Mouse (Mus musculus): ENCODE measurements around the gene Itga5. TPM values are rescaled to one million over a fixed set of nuclear protein-coding genes. Genes with fewer than 3 reads are reported as not detected.

The Itga5 gene
- polyA plus RNA-seq, 1 experiment from 2014 or later = 62.4 TPM

- no peak for ATAC-seq (replicated peaks; ENCODE audit: insufficient number of reproducible peaks, insufficient read depth, low FRiP score, low read depth)
- H3K9ac ChIP-seq = no peak overlapping the region
- H3K36me3 ChIP-seq = no peaks in the 10 kb centered on the region
- WGBS = 74% methylated on average over 3 of the region's 3 CpGs
- H3K4me1 ChIP-seq (replicated peaks) = peaks cover 74% of the 10 kb centered on the region
- H3K9me3 ChIP-seq (replicated peaks) = no peaks in the 10 kb centered on the region
- peak overlapping the region; percentile 38 for H3K27ac ChIP-seq
- no peak overlapping the region for H3K4me3 ChIP-seq
- no peaks in the 10 kb centered on the region for H3K27me3 ChIP-seq
- no peak overlapping the region for H3K4me2 ChIP-seq
Observed at GRCm38 (mm10) chr15:103362950-103363349, 3.6 kb downstream of the Itga5 start.

GRCm38 (mm10) chr15:103362333-103362732 lies 4.2 kb downstream of the Itga5 start:
- no peaks in the 10 kb centered on the region for H3K9me3 ChIP-seq (replicated peaks)
- 0 out of 2 replicates have a peak, but pooled peaks cover 2% of the 10 kb centered on the region for H3K36me3 ChIP-seq
- WGBS = 59% methylated on average over 6 of the region's 7 CpGs
- no peak overlapping the region for H3K4me3 ChIP-seq
- no peak overlapping the region for H3K9ac ChIP-seq
- H3K27me3 ChIP-seq = no peaks in the 10 kb centered on the region
- H3K4me1 ChIP-seq (replicated peaks) = peaks cover 74% of the 10 kb centered on the region
- H3K4me2 ChIP-seq = no peak overlapping the region
- no peak for ATAC-seq (replicated peaks; ENCODE audit: insufficient number of reproducible peaks, insufficient read depth, low FRiP score, low read depth)
- H3K27ac ChIP-seq = peak overlapping the region; percentile 38

- H3K4me1 ChIP-seq (replicated peaks) = peaks cover 78% of the 10 kb centered on the region
- H3K27me3 ChIP-seq = no peaks in the 10 kb centered on the region
- no peak for ATAC-seq (replicated peaks; ENCODE audit: insufficient number of reproducible peaks, insufficient read depth, low FRiP score, low read depth)
- peak overlapping the region; percentile 44 for H3K27ac ChIP-seq
- no peaks in the 10 kb centered on the region for H3K9me3 ChIP-seq (replicated peaks)
- peak overlapping the region; percentile 1; the same call in 1 of the 2 replicates for H3K9ac ChIP-seq
- no peak overlapping the region for H3K4me2 ChIP-seq
- peaks cover 10% of the 10 kb centered on the region; the same call in 1 of the 2 replicates for H3K36me3 ChIP-seq
- no peak overlapping the region for H3K4me3 ChIP-seq
- 34% methylated on average over 1 of the region's 1 CpGs for WGBS
Observed at GRCm38 (mm10) chr15:103361269-103361668, 5.3 kb downstream of the Itga5 start.

GRCm38 (mm10) chr15:103359869-103360602 lies 6.5 kb downstream of the Itga5 start:
- H3K27ac ChIP-seq = peak overlapping the region; percentile 92
- ATAC-seq (replicated peaks; ENCODE audit: insufficient number of reproducible peaks, insufficient read depth, low FRiP score, low read depth) = no peak
- peaks cover 85% of the 10 kb centered on the region for H3K4me1 ChIP-seq (replicated peaks)
- H3K36me3 ChIP-seq = peaks cover 19% of the 10 kb centered on the region; the same call in 1 of the 2 replicates
- no peaks in the 10 kb centered on the region for H3K27me3 ChIP-seq
- H3K9ac ChIP-seq = peak overlapping the region; percentile 2; the same call in 1 of the 2 replicates
- H3K9me3 ChIP-seq (replicated peaks) = no peaks in the 10 kb centered on the region
- H3K4me2 ChIP-seq = no peak overlapping the region
- 84% methylated on average over 5 of the region's 5 CpGs for WGBS
- no peak overlapping the region for H3K4me3 ChIP-seq

- 29% methylated on average over 1 of the region's 1 CpGs for WGBS
- peak; percentile 48 for ATAC-seq (replicated peaks; ENCODE audit: insufficient number of reproducible peaks, insufficient read depth, low FRiP score, low read depth)
- Histone ChIP-seq H3K4me2 (peak overlapping the region; percentile 47), H3K4me1 (replicated peaks) (peaks cover 84% of the 10 kb centered on the region), H3K27me3 (no peaks in the 10 kb centered on the region), H3K36me3 (peaks cover 23% of the 10 kb centered on the region), H3K9me3 (replicated peaks) (no peaks in the 10 kb centered on the region), H3K27ac (peak overlapping the region; percentile 92), H3K4me3 (no peak overlapping the region), H3K9ac (no peak overlapping the region)
Observed at GRCm38 (mm10) chr15:103359122-103359510, 7.4 kb downstream of the Itga5 start.

- Histone ChIP-seq H3K4me1 (replicated peaks) (peaks cover 80% of the 10 kb centered on the region), H3K27ac (peak overlapping the region; percentile 92), H3K36me3 (peaks cover 29% of the 10 kb centered on the region), H3K9ac (no peak overlapping the region), H3K27me3 (no peaks in the 10 kb centered on the region), H3K9me3 (replicated peaks) (no peaks in the 10 kb centered on the region), H3K4me2 (peak overlapping the region; percentile 47), H3K4me3 (no peak overlapping the region)
- WGBS = 20% methylated on average over 4 of the region's 4 CpGs
- peak; percentile 44 for ATAC-seq (replicated peaks; ENCODE audit: insufficient number of reproducible peaks, insufficient read depth, low FRiP score, low read depth)
Observed at GRCm38 (mm10) chr15:103358278-103359121, 8.1 kb downstream of the Itga5 start.

- Histone ChIP-seq H3K4me2 (no peak overlapping the region), H3K4me1 (replicated peaks) (peaks cover 81% of the 10 kb centered on the region), H3K27ac (peak overlapping the region; percentile 92), H3K36me3 (peaks cover 32% of the 10 kb centered on the region), H3K9ac (no peak overlapping the region), H3K27me3 (no peaks in the 10 kb centered on the region), H3K4me3 (no peak overlapping the region), H3K9me3 (replicated peaks) (no peaks in the 10 kb centered on the region)
- 70% methylated on average over 4 of the region's 4 CpGs for WGBS
- no peak for ATAC-seq (replicated peaks; ENCODE audit: insufficient number of reproducible peaks, insufficient read depth, low FRiP score, low read depth)
Observed at GRCm38 (mm10) chr15:103357817-103358216, 8.7 kb downstream of the Itga5 start.

- no peaks in the 10 kb centered on the region for H3K9me3 ChIP-seq (replicated peaks)
- H3K4me3 ChIP-seq = no peak overlapping the region
- peak overlapping the region; percentile 92 for H3K27ac ChIP-seq
- no peak for ATAC-seq (replicated peaks; ENCODE audit: insufficient number of reproducible peaks, insufficient read depth, low FRiP score, low read depth)
- H3K9ac ChIP-seq = peak overlapping the region; percentile 1
- H3K36me3 ChIP-seq = peaks cover 49% of the 10 kb centered on the region
- H3K4me1 ChIP-seq (replicated peaks) = peaks cover 66% of the 10 kb centered on the region
- 46% methylated on average over 4 of the region's 4 CpGs for WGBS
- H3K27me3 ChIP-seq = no peaks in the 10 kb centered on the region
- no peak overlapping the region for H3K4me2 ChIP-seq
Observed at GRCm38 (mm10) chr15:103356130-103356529, 10.4 kb downstream of the Itga5 start.

- Histone ChIP-seq H3K4me2 (peak overlapping the region; percentile 2; the same call in 1 of the 2 replicates), H3K4me3 (no peak overlapping the region)
Observed at GRCm38 (mm10) chr15:103355420-103355819, 11.1 kb downstream of the Itga5 start.

GRCm38 (mm10) chr15:103354690-103355089 lies 11.9 kb downstream of the Itga5 start:
- Histone ChIP-seq H3K27me3 (no peaks in the 10 kb centered on the region), H3K27ac (peak overlapping the region; percentile 92), H3K9me3 (replicated peaks) (no peaks in the 10 kb centered on the region), H3K36me3 (peaks cover 64% of the 10 kb centered on the region), H3K4me3 (no peak overlapping the region), H3K9ac (no peak overlapping the region), H3K4me1 (replicated peaks) (peaks cover 55% of the 10 kb centered on the region), H3K4me2 (no peak overlapping the region)
- WGBS = 81% methylated on average over 2 of the region's 2 CpGs
- no peak for ATAC-seq (replicated peaks; ENCODE audit: insufficient number of reproducible peaks, insufficient read depth, low FRiP score, low read depth)

More at GRCm38 (mm10) chr15:103355420-103355819, 11.1 kb downstream of the Itga5 start:
- Histone ChIP-seq H3K36me3 (peaks cover 56% of the 10 kb centered on the region), H3K4me1 (replicated peaks) (peaks cover 62% of the 10 kb centered on the region), H3K27ac (peak overlapping the region; percentile 92), H3K27me3 (no peaks in the 10 kb centered on the region), H3K9ac (peak overlapping the region; percentile 1; the same call in 1 of the 2 replicates), H3K9me3 (replicated peaks) (no peaks in the 10 kb centered on the region)
- 43% methylated on average over 4 of the region's 4 CpGs for WGBS
- ATAC-seq (replicated peaks; ENCODE audit: insufficient number of reproducible peaks, insufficient read depth, low FRiP score, low read depth) = peak; percentile 72

- Histone ChIP-seq H3K4me3 (no peak overlapping the region), H3K27ac (0 out of 2 replicates have a peak overlapping the region, but pooled peaks have one; percentile 11), H3K36me3 (peaks cover 74% of the 10 kb centered on the region), H3K4me2 (no peak overlapping the region), H3K27me3 (no peaks in the 10 kb centered on the region), H3K4me1 (replicated peaks) (peaks cover 45% of the 10 kb centered on the region), H3K9ac (no peak overlapping the region), H3K9me3 (replicated peaks) (no peaks in the 10 kb centered on the region)
- 85% methylated on average over 11 of the region's 11 CpGs for WGBS
- no peak for ATAC-seq (replicated peaks; ENCODE audit: insufficient number of reproducible peaks, insufficient read depth, low FRiP score, low read depth)
Observed at GRCm38 (mm10) chr15:103353511-103354256, 12.9 kb downstream of the Itga5 start.

Data from heart, embryonic 15.5 days (tissue).